Mouse (Mus musculus) embryonic facial prominence, embryonic 14.5 days (tissue): ENCODE measurements around the gene Atp6v1d. TPM values are rescaled to one million over a fixed set of nuclear protein-coding genes. Genes with fewer than 3 reads are reported as not detected.

Source experiments
- ATAC-seq: fragments of 200-750 bp; cut with Nextera tagmentation; 2 replicates; pipeline ENCODE4 v1.8.0; 2017; ENCODE audit warnings: low read depth, moderate number of reproducible peaks, moderate TSS enrichment
- DNase-seq: peaks from one replicate; pipeline ENCODE4 v3.0.0-alpha.2; 2015; ENCODE audit warnings: low spot score
- H3K27ac ChIP-seq: fragments of 300-500 bp; sonication (generic); replicated peaks from 2 replicates; pipeline ENCODE4 v1.5.1; 2014; ENCODE audit warnings: low read depth, mild to moderate bottlenecking, low read length, moderate library complexity
- H3K27me3 ChIP-seq: fragments of 300-500 bp; sonication (generic); replicated peaks from 2 replicates; pipeline ENCODE4 v1.6.1; 2014; ENCODE audit warnings: low read length; ENCODE audit not compliant: control insufficient read depth, insufficient read depth
- H3K36me3 ChIP-seq: fragments of 300-500 bp; sonication (generic); 2 replicates; pipeline ENCODE4 v1.6.1; 2014; ENCODE audit warnings: low read length, mixed read lengths; ENCODE audit not compliant: control insufficient read depth, insufficient read depth
- H3K4me1 ChIP-seq: fragments of 300-500 bp; sonication (generic); 2 replicates; pipeline ENCODE4 v1.6.1; 2014; ENCODE audit warnings: antibody characterized with exemption, low read length; ENCODE audit not compliant: control insufficient read depth, insufficient read depth
- H3K4me2 ChIP-seq: fragments of 300-500 bp; sonication (generic); 2 replicates; pipeline ENCODE4 v1.6.1; 2014; ENCODE audit warnings: low read depth, mild to moderate bottlenecking, low read length, moderate library complexity, mixed read lengths
- H3K4me3 ChIP-seq: fragments of 300-500 bp; sonication (generic); 2 replicates; pipeline ENCODE4 v1.5.1; 2014; ENCODE audit warnings: low read depth, mild to moderate bottlenecking, low read length
- H3K9ac ChIP-seq: fragments of 300-500 bp; sonication (generic); 2 replicates; pipeline ENCODE4 v1.6.1; 2014; ENCODE audit warnings: low read depth, mild to moderate bottlenecking, low read length, moderate library complexity, mixed read lengths
- H3K9me3 ChIP-seq: fragments of 300-500 bp; sonication (generic); 2 replicates; pipeline ENCODE4 v1.6.1; 2016; ENCODE audit warnings: low read length; ENCODE audit not compliant: control insufficient read depth
- WGBS: fragments of 180-500 bp; shearing (Covaris S2); extraction: QIAGEN DNeasy Blood & Tissue Kit; methylation state at CpG from one replicate; pipeline ENCODE4 v1.1.7; 2014; 5-methylcytosine and 5-hydroxymethylcytosine counted together
- polyA plus RNA-seq: library from polyadenylated mRNA; unstranded; fragments of >200 nt; fragmentation: Nextera tagmentation; extraction: Ambion mirVana; gene quantifications from 2 replicates; pipeline ENCODE4 v1.2.1, GENCODE M21; 2014

Atp6v1d gene
- polyA plus RNA-seq, 1 experiment from 2014 or later = 69.5 TPM

GRCm38 (mm10) chr12:78839906-78840305, 21.5 kb downstream of the Atp6v1d start:
- DNase-seq = peak; percentile 24
- no peaks in the 10 kb centered on the region for H3K9me3 ChIP-seq
- no peak overlapping the region for H3K27ac ChIP-seq
- no peak overlapping the region for H3K9ac ChIP-seq
- ATAC-seq = no peak
- 78% methylated on average over 4 of the region's 4 CpGs for WGBS
- no peaks in the 10 kb centered on the region for H3K27me3 ChIP-seq
- peaks cover 77% of the 10 kb centered on the region for H3K36me3 ChIP-seq
- H3K4me1 ChIP-seq = no peaks in the 10 kb centered on the region
- no peak overlapping the region for H3K4me3 ChIP-seq
- no peak overlapping the region for H3K4me2 ChIP-seq

- Histone ChIP-seq H3K9me3 (no peaks in the 10 kb centered on the region), H3K4me2 (no peak overlapping the region), H3K36me3 (peaks cover 63% of the 10 kb centered on the region), H3K4me3 (no peak overlapping the region), H3K27me3 (no peaks in the 10 kb centered on the region), H3K27ac (no peak overlapping the region), H3K9ac (no peak overlapping the region), H3K4me1 (no peaks in the 10 kb centered on the region)
- DNase-seq = no peak
- no peak for ATAC-seq
- 82% methylated on average over 2 of the region's 2 CpGs for WGBS
Observed at GRCm38 (mm10) chr12:78834496-78834895, 26.9 kb downstream of the Atp6v1d start.

- H3K9ac ChIP-seq = no peak overlapping the region
- no peak overlapping the region for H3K4me2 ChIP-seq
- H3K9me3 ChIP-seq = no peaks in the 10 kb centered on the region
- DNase-seq = no peak
- no peaks in the 10 kb centered on the region for H3K4me1 ChIP-seq
- peaks cover 12% of the 10 kb centered on the region; the same call in 1 of the 2 replicates for H3K36me3 ChIP-seq
- H3K27ac ChIP-seq = no peak overlapping the region
- H3K27me3 ChIP-seq = no peaks in the 10 kb centered on the region
- no peak for ATAC-seq
- H3K4me3 ChIP-seq = no peak overlapping the region
Observed at GRCm38 (mm10) chr12:78814437-78814836, 47.0 kb downstream of the Atp6v1d start.

- Histone ChIP-seq H3K9me3 (no peaks in the 10 kb centered on the region), H3K27me3 (no peaks in the 10 kb centered on the region), H3K4me2 (no peak overlapping the region), H3K36me3 (peaks cover 17% of the 10 kb centered on the region), H3K4me3 (no peak overlapping the region), H3K4me1 (no peaks in the 10 kb centered on the region), H3K9ac (no peak overlapping the region), H3K27ac (no peak overlapping the region)
- DNase-seq (no peak), ATAC-seq (no peak)
Observed at GRCm38 (mm10) chr12:78801836-78802235, 59.6 kb downstream of the Atp6v1d start.

- no peak overlapping the region for H3K4me2 ChIP-seq
- no peak overlapping the region for H3K27ac ChIP-seq
- DNase-seq (no peak), ATAC-seq (no peak)
- WGBS = 87% methylated on average over 3 of the region's 3 CpGs
- no peak overlapping the region for H3K9ac ChIP-seq
- no peaks in the 10 kb centered on the region for H3K9me3 ChIP-seq
- peaks cover 17% of the 10 kb centered on the region for H3K36me3 ChIP-seq
- no peak overlapping the region for H3K4me3 ChIP-seq
- H3K4me1 ChIP-seq = no peaks in the 10 kb centered on the region
- H3K27me3 ChIP-seq = no peaks in the 10 kb centered on the region
Observed at GRCm38 (mm10) chr12:78800036-78800435, 61.4 kb downstream of the Atp6v1d start.

- WGBS = 24% methylated on average over 1 of the region's 1 CpGs
- ATAC-seq (no peak), DNase-seq (peak; percentile 35)
- no peak overlapping the region for H3K9ac ChIP-seq
- H3K4me3 ChIP-seq = no peak overlapping the region
- H3K27ac ChIP-seq = no peak overlapping the region
- peaks cover 17% of the 10 kb centered on the region for H3K36me3 ChIP-seq
- H3K27me3 ChIP-seq = no peaks in the 10 kb centered on the region
- H3K4me1 ChIP-seq = no peaks in the 10 kb centered on the region
- no peaks in the 10 kb centered on the region for H3K9me3 ChIP-seq
- no peak overlapping the region for H3K4me2 ChIP-seq
Observed at GRCm38 (mm10) chr12:78794236-78794635, 67.2 kb downstream of the Atp6v1d start.

- Histone ChIP-seq H3K27ac (no peak overlapping the region), H3K27me3 (no peaks in the 10 kb centered on the region), H3K4me2 (no peak overlapping the region), H3K9ac (no peak overlapping the region), H3K4me3 (no peak overlapping the region), H3K9me3 (no peaks in the 10 kb centered on the region), H3K36me3 (no peaks in the 10 kb centered on the region), H3K4me1 (no peaks in the 10 kb centered on the region)
- ATAC-seq = no peak
- DNase-seq = no peak
- 74% methylated on average over 2 of the region's 2 CpGs for WGBS
Observed at GRCm38 (mm10) chr12:78790791-78791190, 70.6 kb downstream of the Atp6v1d start.

Other genes starting within 250 kb of the Atp6v1d start
- not detected in 2 replicates for gene Fam71d, start 170.1 kb downstream of the Atp6v1d start, polyA plus RNA-seq
- 12.4 and 14.4 TPM in 2 replicates for gene Mpp5, start 112.7 kb downstream of the Atp6v1d start, polyA plus RNA-seq
- 184 and 201 TPM in 2 replicates for gene Eif2s1, start 181 bp upstream of the Atp6v1d start, polyA plus RNA-seq
- gene Plek2, start 45.3 kb upstream of the Atp6v1d start, polyA plus RNA-seq = 5.9 and 6.6 TPM in 2 replicates
- gene Tmem229b, start 146.0 kb upstream of the Atp6v1d start, polyA plus RNA-seq = 8.1 and 9.5 TPM in 2 replicates
- 2.5 and 3.5 TPM in 2 replicates for gene Plekhh1, start 167.5 kb upstream of the Atp6v1d start, polyA plus RNA-seq
- 20.1 and 24.5 TPM in 2 replicates for gene Pigh, start 228.0 kb upstream of the Atp6v1d start, polyA plus RNA-seq